Mouse (Mus musculus) forebrain, embryonic 16.5 days (tissue): ENCODE results near the gene Gm39115. TPM values are rescaled to one million over a fixed set of nuclear protein-coding genes. Genes with fewer than 3 reads are reported as not detected.
"Not testable (repeated sequence)": the region's sequence is repeated elsewhere in the genome, so short reads cannot be mapped to it uniquely, and the experiment has no call there.

Experiments
- ATAC-seq: fragments of 200-750 bp; cut with Nextera tagmentation; 2 replicates; pipeline ENCODE4 v1.8.0; 2017; ENCODE audit warnings: mild to moderate bottlenecking, moderate library complexity
- H3K27ac ChIP-seq: fragments of 300-500 bp; sonication (generic); 2 replicates; pipeline ENCODE4 v1.5.1; 2014; ENCODE audit warnings: low read length, control low read depth
- H3K27me3 ChIP-seq: fragments of 300-500 bp; sonication (generic); replicated peaks from 2 replicates; pipeline ENCODE4 v1.6.1; 2014; ENCODE audit warnings: low read length; ENCODE audit not compliant: control insufficient read depth, insufficient read depth
- H3K36me3 ChIP-seq: fragments of 300-500 bp; sonication (generic); 2 replicates; pipeline ENCODE4 v1.6.1; 2014; ENCODE audit not compliant: control insufficient read depth, insufficient read depth
- H3K4me1 ChIP-seq: fragments of 300-500 bp; sonication (generic); replicated peaks from 2 replicates; pipeline ENCODE4 v1.6.1; 2014; ENCODE audit warnings: low read length; ENCODE audit not compliant: control insufficient read depth, insufficient read depth
- H3K4me2 ChIP-seq: fragments of 300-500 bp; sonication (generic); 2 replicates; pipeline ENCODE4 v1.6.1; 2014; ENCODE audit warnings: mild to moderate bottlenecking, low read length, control low read depth
- H3K4me3 ChIP-seq: fragments of 300-500 bp; sonication (generic); replicated peaks from 2 replicates; pipeline ENCODE4 v1.5.1; 2014; ENCODE audit warnings: mild to moderate bottlenecking, low read length, control low read depth
- H3K9ac ChIP-seq: fragments of 300-500 bp; sonication (generic); replicated peaks from 2 replicates; pipeline ENCODE4 v1.6.1; 2014; ENCODE audit warnings: low read depth, low read length, control low read depth
- H3K9me3 ChIP-seq: fragments of 300-500 bp; sonication (generic); 2 replicates; pipeline ENCODE4 v1.6.1; 2016; ENCODE audit warnings: low read length; ENCODE audit not compliant: control insufficient read depth
- WGBS: fragments of 180-500 bp; shearing (Covaris S2); extraction: QIAGEN DNeasy Blood & Tissue Kit; methylation state at CpG from one replicate; pipeline ENCODE4 v1.1.7; 2014; 5-methylcytosine and 5-hydroxymethylcytosine counted together
- polyA plus RNA-seq: library from polyadenylated mRNA; unstranded; fragments of >200 nt; fragmentation: Nextera tagmentation; extraction: Ambion mirVana; gene quantifications from 2 replicates; pipeline ENCODE4 v1.2.1, GENCODE M21; 2015

Gene Gm39115
- polyA plus RNA-seq, 1 experiment from 2014 or later: not detected

DNA sequence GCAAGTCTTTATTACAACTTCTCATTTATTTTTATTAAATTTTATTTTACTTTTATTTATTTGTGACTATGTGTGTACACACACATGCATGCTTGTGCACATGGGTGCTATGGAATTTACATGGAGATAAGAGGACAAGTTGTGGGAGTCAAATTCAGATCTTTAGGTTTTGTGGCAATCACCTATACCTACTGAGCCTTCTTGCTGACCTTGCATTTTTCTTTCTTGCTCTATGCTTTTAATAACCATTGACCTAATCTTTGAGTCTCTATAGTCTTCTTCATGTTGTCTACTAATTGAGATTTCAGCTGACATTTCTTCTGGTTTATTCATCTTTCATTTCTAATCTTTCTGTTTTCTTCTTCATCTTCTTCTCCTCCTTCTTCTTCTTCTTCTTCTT lies 12.8 kb upstream of the Gm39115 start:
- no peaks in the 10 kb centered on the region for H3K27me3 ChIP-seq
- no peaks in the 10 kb centered on the region for H3K9me3 ChIP-seq
- no peak overlapping the region for H3K9ac ChIP-seq
- no peak overlapping the region for H3K27ac ChIP-seq
- ATAC-seq: no peak
- H3K4me2 ChIP-seq: no peak overlapping the region
- H3K4me1 ChIP-seq: no peaks in the 10 kb centered on the region
- no peak overlapping the region for H3K4me3 ChIP-seq
- no peaks in the 10 kb centered on the region for H3K36me3 ChIP-seq

DNA sequence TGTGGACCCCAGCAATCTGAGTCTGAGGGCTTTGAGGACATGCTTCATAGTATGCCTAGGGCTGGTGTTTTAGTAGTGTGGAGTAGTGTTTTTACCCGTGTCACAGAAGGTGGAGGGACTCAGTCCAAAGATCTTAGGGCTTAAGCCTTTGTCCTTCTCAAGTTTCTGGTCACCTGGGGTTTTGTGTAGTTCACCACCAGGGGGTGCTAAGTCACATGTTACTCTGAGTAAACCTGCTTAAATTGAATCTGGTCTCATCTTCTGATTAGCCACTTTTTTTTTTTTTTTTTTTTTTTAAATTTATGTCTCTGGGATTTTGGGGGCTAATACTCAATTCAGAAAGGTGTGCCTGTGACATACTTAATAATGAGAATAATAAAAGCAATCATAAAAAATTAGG lies 10.2 kb upstream of the Gm39115 start:
- no peak for ATAC-seq
- 0% methylated on average over 1 of the region's 1 CpGs for WGBS
- Histone ChIP-seq H3K9ac (no peak overlapping the region), H3K27ac (no peak overlapping the region), H3K4me3 (no peak overlapping the region), H3K4me2 (no peak overlapping the region), H3K9me3 (no peaks in the 10 kb centered on the region), H3K4me1 (no peaks in the 10 kb centered on the region), H3K36me3 (no peaks in the 10 kb centered on the region), H3K27me3 (no peaks in the 10 kb centered on the region)

DNA sequence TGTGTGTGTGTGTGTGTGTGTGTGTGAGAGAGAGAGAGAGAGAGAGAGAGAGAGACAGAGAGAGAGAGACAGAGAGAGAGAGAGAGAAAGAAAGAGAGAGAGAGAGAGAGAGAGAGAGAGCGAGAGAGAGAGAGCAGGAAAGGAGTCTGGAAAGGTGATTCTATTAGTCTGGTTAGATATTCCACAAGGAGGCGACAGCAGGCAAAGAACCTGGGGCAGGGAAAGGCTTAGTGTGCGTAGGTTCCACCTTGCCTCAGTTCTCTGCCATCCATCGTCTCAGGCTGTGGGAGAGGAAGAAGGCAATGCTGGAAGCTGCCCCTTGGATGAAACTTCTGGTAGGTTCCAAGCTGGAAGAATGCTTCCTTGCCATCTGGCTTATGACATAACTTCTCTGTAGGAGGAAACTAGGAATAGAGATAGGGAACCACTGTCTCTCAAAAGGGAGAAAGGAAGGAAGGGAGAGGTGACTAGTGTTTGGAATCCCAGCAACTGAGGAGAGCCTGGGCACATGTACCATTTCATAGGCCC lies 9.6 kb upstream of the Gm39115 start:
- H3K4me1 ChIP-seq: no peaks in the 10 kb centered on the region
- no peak overlapping the region for H3K4me2 ChIP-seq
- H3K9ac ChIP-seq: no peak overlapping the region
- no peak for ATAC-seq
- H3K9me3 ChIP-seq: no peaks in the 10 kb centered on the region
- 46% methylated on average over 4 of the region's 4 CpGs for WGBS
- no peak overlapping the region for H3K27ac ChIP-seq
- H3K4me3 ChIP-seq: no peak overlapping the region
- H3K27me3 ChIP-seq: no peaks in the 10 kb centered on the region
- no peaks in the 10 kb centered on the region for H3K36me3 ChIP-seq

DNA sequence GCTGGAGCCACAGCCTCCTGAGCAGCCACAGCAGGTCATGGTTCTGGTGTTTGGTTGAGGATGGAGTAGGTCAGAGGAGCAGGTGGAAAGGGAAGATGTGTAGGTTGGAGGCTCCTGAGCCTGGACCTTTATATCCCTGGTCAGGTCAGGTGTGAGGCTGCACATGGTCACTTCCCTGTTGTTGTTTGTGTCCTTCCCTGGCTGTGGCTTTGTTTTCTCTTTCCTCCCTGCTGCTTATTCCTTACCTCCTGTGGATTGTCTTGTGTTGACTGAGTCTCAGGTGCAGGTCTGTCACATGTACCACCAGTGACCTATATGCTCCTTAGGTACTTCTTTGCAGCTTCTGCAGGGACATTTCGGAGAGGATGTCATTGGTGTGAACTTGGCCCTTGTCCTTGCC lies 8.7 kb upstream of the Gm39115 start, which contains the start of gene Gm45337:
Gene Gm45337 (minus strand): TSS at position 101 of the 400 bp plus-strand sequence.
- no peak within 1 kb of the TSS for H3K4me3 ChIP-seq
- no peaks in the 10 kb centered on the region for H3K36me3 ChIP-seq
- H3K9me3 ChIP-seq: no peaks in the 10 kb centered on the region
- H3K4me2 ChIP-seq: no peak within 1 kb of the TSS
- no peak for ATAC-seq
- no peak within 1 kb of the TSS for H3K27ac ChIP-seq
- H3K9ac ChIP-seq: no peak within 1 kb of the TSS
- WGBS: 87% methylated on average over 1 of the region's 1 CpGs
- H3K4me1 ChIP-seq: no peaks in the 10 kb centered on the region
- no peaks in the 10 kb centered on the region for H3K27me3 ChIP-seq

DNA sequence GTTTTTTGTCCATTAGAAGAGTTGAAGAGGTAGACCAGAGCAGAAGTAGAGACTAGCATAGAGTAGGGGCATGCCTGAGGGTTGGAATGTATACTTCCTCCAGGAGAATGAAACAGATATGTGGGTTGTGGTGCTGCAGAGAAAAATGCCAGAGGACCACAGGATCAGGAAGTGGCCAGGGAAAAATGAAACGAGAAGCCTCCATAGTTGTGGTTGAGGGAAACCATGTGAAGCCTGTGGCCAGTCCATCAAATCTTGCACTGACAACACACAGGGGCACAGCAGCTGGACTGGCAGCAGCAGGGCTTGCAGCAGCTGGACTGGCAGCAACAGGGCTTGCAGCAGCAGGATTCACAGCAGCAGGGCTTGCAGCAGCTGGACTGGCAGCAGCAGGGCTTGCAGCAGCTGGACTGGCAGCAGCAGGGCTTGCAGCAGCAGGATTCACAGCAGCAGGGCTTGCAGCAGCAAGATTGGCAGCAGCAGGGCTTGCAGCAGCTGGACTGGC lies 7.7 kb upstream of the Gm39115 start:
- H3K27ac ChIP-seq, H3K9ac ChIP-seq, H3K27me3 ChIP-seq, ATAC-seq, H3K36me3 ChIP-seq, H3K9me3 ChIP-seq, H3K4me3 ChIP-seq, H3K4me1 ChIP-seq, H3K4me2 ChIP-seq: not testable (repeated sequence)
- 64% methylated on average over 1 of the region's 1 CpGs for WGBS

DNA sequence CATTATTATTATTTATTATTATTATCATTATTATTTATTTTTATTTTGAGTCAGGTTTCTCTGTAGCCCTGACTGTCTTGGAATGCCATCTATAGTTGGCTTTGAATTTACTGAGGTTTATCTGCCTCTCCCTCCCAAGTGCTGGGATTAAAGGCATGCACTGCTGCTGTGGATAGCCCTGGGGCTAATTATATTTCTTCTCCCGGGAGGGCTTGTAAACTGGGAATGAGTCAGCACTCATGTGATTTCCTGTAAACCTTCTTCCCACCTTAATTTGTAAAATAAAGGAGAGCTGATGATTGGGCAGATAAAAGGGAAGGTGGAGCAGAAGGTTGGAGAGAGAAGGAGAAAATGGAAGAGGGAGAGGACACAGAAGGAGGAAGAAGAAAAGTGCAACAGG lies 4.9 kb upstream of the Gm39115 start:
- Histone ChIP-seq H3K27me3 (no peaks in the 10 kb centered on the region), H3K36me3 (no peaks in the 10 kb centered on the region), H3K9ac (no peak overlapping the region), H3K4me1 (no peaks in the 10 kb centered on the region), H3K4me3 (no peak overlapping the region), H3K4me2 (no peak overlapping the region), H3K9me3 (no peaks in the 10 kb centered on the region), H3K27ac (no peak overlapping the region)
- 31% methylated on average over 1 of the region's 1 CpGs for WGBS
- no peak for ATAC-seq

DNA sequence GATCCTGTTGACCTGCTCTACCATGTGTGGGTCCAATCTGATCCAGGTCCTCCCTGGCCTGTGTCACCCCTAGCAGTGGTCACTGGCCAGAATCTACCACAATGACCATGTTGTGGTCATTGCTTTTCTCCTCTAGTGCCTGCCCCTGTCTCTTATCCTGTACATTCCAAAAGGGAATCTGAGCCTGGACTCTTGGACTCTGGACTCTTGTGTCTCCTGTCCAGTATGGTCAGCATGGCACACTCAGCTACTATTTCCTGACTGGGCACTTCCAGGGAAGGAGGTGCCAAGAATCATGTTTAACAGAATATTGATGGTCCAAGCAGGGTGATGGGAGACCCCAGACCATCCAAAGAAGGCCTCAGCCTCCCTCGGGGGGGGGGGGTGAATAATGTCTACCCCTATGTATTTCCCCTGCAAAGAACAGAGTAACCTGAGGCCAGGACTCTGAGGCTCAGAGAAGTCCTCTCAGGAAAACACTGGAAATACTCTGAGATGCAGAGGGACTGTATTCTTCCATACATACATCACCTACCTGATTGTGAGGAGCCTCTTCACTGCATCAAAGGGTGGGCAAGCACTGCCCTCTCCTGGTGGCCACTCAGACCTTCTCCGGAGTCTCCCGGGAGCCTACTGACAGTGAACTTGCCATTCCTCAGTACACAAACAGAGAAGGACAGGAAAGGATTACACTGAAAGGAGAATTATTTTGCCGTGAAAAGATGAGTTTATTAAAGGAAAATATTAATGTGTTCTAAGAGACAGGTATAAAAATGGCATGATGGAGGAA lies 1.4 kb downstream of the Gm39115 start:
- no peak overlapping the region for H3K4me2 ChIP-seq
- H3K27ac ChIP-seq: no peak overlapping the region
- H3K36me3 ChIP-seq: no peaks in the 10 kb centered on the region
- no peaks in the 10 kb centered on the region for H3K9me3 ChIP-seq
- WGBS: 58% methylated on average over 4 of the region's 4 CpGs
- no peak for ATAC-seq
- no peak overlapping the region for H3K4me3 ChIP-seq
- no peaks in the 10 kb centered on the region for H3K4me1 ChIP-seq
- no peak overlapping the region for H3K9ac ChIP-seq
- H3K27me3 ChIP-seq: no peaks in the 10 kb centered on the region

DNA sequence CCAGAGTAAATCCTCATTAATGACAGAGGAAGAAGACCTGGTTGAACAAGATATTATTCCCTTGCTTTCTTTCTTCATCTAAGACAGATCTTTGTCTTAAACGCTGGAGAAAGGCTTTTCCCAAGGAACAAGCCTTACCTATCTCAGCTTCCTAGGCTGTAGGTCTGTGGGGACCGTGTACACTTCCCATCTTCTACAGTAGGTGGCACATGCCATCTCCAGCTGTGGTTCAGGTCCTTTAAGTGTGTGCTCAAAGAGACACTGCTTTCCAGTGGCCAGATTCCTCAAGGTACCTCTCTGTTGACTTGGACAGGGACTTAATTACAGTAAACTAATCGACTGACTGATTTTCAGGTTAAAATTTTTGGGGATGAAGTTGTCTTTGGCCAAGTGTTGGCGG lies 7.0 kb downstream of the Gm39115 start:
- ATAC-seq: no peak
- no peaks in the 10 kb centered on the region for H3K9me3 ChIP-seq
- no peak overlapping the region for H3K9ac ChIP-seq
- H3K27me3 ChIP-seq: no peaks in the 10 kb centered on the region
- no peak overlapping the region for H3K27ac ChIP-seq
- H3K4me1 ChIP-seq: no peaks in the 10 kb centered on the region
- H3K36me3 ChIP-seq: no peaks in the 10 kb centered on the region
- 64% methylated on average over 4 of the region's 4 CpGs for WGBS
- no peak overlapping the region for H3K4me2 ChIP-seq
- H3K4me3 ChIP-seq: no peak overlapping the region

DNA sequence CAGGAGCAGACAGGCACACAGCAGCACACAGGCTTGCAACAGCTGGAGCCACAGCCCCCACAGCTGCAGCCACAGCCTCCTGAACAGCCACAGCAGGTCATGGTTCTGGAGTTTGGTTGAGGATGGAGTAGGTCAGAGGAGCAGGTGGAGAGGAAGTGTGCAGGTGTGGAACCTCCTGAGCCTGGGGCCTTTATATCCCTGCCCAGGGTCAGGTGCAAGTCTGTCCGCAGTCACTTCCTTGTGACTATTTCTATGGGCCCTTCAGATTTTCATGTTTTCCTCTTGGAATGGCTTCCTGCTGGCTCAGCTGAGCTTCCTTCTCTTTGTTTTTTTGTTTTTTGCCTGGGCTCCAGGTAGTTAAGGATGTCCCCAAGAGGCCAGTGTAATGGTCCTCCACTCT lies 15.2 kb downstream of the Gm39115 start, which contains the start of gene Gm45618:
Gene Gm45618 (minus strand): TSS at position 101 of the 400 bp plus-strand sequence.
- H3K9me3 ChIP-seq, ATAC-seq, H3K4me3 ChIP-seq, H3K4me1 ChIP-seq, H3K4me2 ChIP-seq, H3K27me3 ChIP-seq, H3K9ac ChIP-seq, H3K36me3 ChIP-seq, H3K27ac ChIP-seq: not testable (repeated sequence)
- 79% methylated on average over 1 of the region's 1 CpGs for WGBS
